Mouse (Mus musculus): ENCODE results near the gene Abcb10. TPM values are rescaled to one million over a fixed set of nuclear protein-coding genes. Genes with fewer than 3 reads are reported as not detected.
A peak's percentile ranks its signal among the peaks of the same experiment; 100 is the strongest.
"Not testable (repeated sequence)": the region's sequence is repeated elsewhere in the genome, so short reads cannot be mapped to it uniquely, and the experiment has no call there.

The Abcb10 gene
- total RNA-seq, 2 experiments from 2014 or later, result 22.7 to 23.0 TPM

GRCm38 (mm10) chr8:123982291-123982793 lies 580 bp downstream of the Abcb10 start:
- intact Hi-C loops (cut with DNase I), result no loop called here
- DNase-seq, result peak; percentile 31

GRCm38 (mm10) chr8:123981674-123982073 lies 1.2 kb downstream of the Abcb10 start:
- intact Hi-C loops (cut with DNase I), result no loop called here
- DNase-seq, result no peak

GRCm38 (mm10) chr8:123980239-123980638 lies 2.7 kb downstream of the Abcb10 start:
- intact Hi-C loops (cut with DNase I), result no loop called here
- no peak for DNase-seq

- intact Hi-C loops (cut with DNase I), result no loop called here
- DNase-seq, result no peak
Observed at GRCm38 (mm10) chr8:123978926-123979325, 4.0 kb downstream of the Abcb10 start.

GRCm38 (mm10) chr8:123978166-123978838 lies 4.6 kb downstream of the Abcb10 start:
- intact Hi-C loops (cut with DNase I), result no loop called here

GRCm38 (mm10) chr8:123977499-123977898 lies 5.4 kb downstream of the Abcb10 start:
- DNase-seq, result no peak

More at GRCm38 (mm10) chr8:123978166-123978838, 4.6 kb downstream of the Abcb10 start:
- peak; percentile 49 for DNase-seq

GRCm38 (mm10) chr8:123973495-123973894 lies 9.4 kb downstream of the Abcb10 start:
- no peak for DNase-seq
- intact Hi-C loops (cut with DNase I), result no loop called here

More at GRCm38 (mm10) chr8:123977499-123977898, 5.4 kb downstream of the Abcb10 start:
- intact Hi-C loops (cut with DNase I), result no loop called here

GRCm38 (mm10) chr8:123966896-123967295 lies 16.0 kb downstream of the Abcb10 start:
- DNase-seq, result no peak
- intact Hi-C loops (cut with DNase I), result no loop called here

GRCm38 (mm10) chr8:123961371-123961770 lies 21.6 kb downstream of the Abcb10 start:
- intact Hi-C loops (cut with DNase I), result no loop called here
- DNase-seq, result no peak

GRCm38 (mm10) chr8:123960556-123960955 lies 22.4 kb downstream of the Abcb10 start:
- DNase-seq; intact Hi-C loops (cut with DNase I): not testable (repeated sequence)

- intact Hi-C loops (cut with DNase I), result no loop called here
- DNase-seq, result no peak
Observed at GRCm38 (mm10) chr8:123960056-123960455, 22.9 kb downstream of the Abcb10 start.

- intact Hi-C loops (cut with DNase I), result no loop called here
- no peak for DNase-seq
Observed at GRCm38 (mm10) chr8:123959473-123959872, 23.4 kb downstream of the Abcb10 start.

GRCm38 (mm10) chr8:123958130-123958529 lies 24.8 kb downstream of the Abcb10 start:
- intact Hi-C loops (cut with DNase I), result no loop called here
- DNase-seq, result no peak

GRCm38 (mm10) chr8:123954246-123954645 lies 28.7 kb downstream of the Abcb10 start:
- intact Hi-C loops (cut with DNase I), result no loop called here
- no peak for DNase-seq

- intact Hi-C loops (cut with DNase I), result no loop called here
- no peak for DNase-seq
Observed at GRCm38 (mm10) chr8:123953686-123954085, 29.2 kb downstream of the Abcb10 start.

GRCm38 (mm10) chr8:123950077-123950802 lies 32.7 kb downstream of the Abcb10 start:
- peak; percentile 36 for DNase-seq
- intact Hi-C loops (cut with DNase I), result no loop called here

- intact Hi-C loops (cut with DNase I), result no loop called here
Observed at GRCm38 (mm10) chr8:123949686-123949986, 33.3 kb downstream of the Abcb10 start.

GRCm38 (mm10) chr8:123948942-123949685 lies 33.8 kb downstream of the Abcb10 start, which contains the start of gene Nup133:
Gene Nup133 (minus strand): TSS chr8:123949265.
- intact Hi-C loops (cut with DNase I), result no loop called here
- peak; percentile 100 for DNase-seq

More at GRCm38 (mm10) chr8:123949686-123949986, 33.3 kb downstream of the Abcb10 start:
- no peak for DNase-seq

- no peak for DNase-seq
- intact Hi-C loops (cut with DNase I), result no loop called here
Observed at GRCm38 (mm10) chr8:123929026-123929425, 53.9 kb downstream of the Abcb10 start.

GRCm38 (mm10) chr8:123925671-123926070 lies 57.3 kb downstream of the Abcb10 start:
- DNase-seq, result no peak
- intact Hi-C loops (cut with DNase I), result no loop called here

GRCm38 (mm10) chr8:123924719-123925118 lies 58.2 kb downstream of the Abcb10 start:
- peak; percentile 87 for DNase-seq
- intact Hi-C loops (cut with DNase I), result no loop called here

Measured in left cerebral cortex, postnatal 4 days (tissue).